Mouse (Mus musculus) megakaryocyte progenitor cell, adult 5-6 weeks (primary cell): Measurements from ENCODE around the gene Tagln. TPM values are rescaled to one million over a fixed set of nuclear protein-coding genes. Genes with fewer than 3 reads are reported as not detected.

Experiments used
- ATAC-seq: replicated peaks from 2 replicates; pipeline ENCODE4 v1.8.0; 2016; ENCODE audit warnings: mild to moderate bottlenecking, moderate TSS enrichment, inconsistent platforms; ENCODE audit not compliant: poor library complexity
- total RNA-seq, 2 experiments: library from RNA; stranded (forward) in 1 of 2; stranded (reverse) in 1 of 2; fragments of 157-497, 149-512 nt in 1 of 2; fragments of 200-1000 nt in 1 of 2; gene quantifications; 2 replicates each; pipeline versions ENCODE4 v1.2.3 to v1.2.4; 2015 to 2017

Gene Tagln
- total RNA-seq (2015) (0.10 TPM in 2 replicates), total RNA-seq (2017) (not detected in 2 replicates)

DNA sequence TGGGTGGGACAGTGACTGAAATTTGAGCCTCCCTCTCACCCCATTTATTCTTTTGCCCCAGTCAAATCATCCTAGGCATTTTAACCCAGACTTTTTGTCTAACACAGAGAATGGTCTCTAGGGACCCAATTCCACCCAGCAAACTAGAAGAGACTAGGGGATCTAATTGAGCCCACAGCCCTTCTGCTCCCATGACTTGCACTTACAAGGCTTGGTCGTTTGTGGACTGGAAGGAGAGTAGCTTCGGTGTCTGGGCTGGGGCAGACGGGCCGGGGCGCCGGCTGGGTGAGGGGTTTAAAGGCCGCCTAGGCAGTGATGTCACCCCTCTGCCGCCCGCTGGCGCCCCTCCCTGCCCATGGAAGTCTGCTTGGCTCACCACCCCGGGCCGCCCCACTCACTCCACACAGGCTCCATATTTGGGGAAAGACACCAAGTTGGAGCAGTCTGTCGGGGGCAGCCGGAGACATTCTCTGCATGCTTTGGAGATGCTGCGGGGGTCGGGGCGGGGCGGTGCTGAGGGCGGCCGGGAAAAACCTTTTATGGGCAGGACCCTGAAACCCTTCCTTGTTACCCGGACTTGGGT lies at the start of gene Tagln:
Gene Tagln (minus strand): TSS at position 431 of the 583 bp plus-strand sequence.
- ATAC-seq = no peak

DNA sequence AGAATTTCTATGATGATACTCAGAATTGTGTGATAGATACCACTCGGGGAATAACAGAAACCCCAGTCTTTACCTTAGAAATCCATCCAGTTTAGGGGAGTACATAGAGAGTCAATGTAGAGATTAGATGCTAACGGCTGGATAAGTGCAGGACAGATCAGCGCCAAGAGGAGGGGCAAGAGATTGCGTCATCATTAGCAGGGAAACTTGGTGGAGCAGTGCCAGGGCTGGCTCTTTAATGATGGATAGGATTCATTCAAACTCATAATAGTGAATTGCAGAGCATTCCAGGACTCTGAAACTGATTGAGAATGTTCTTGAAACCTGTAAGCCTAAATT lies 49.3 kb upstream of the Tagln start:
- peak; percentile 47 for ATAC-seq

DNA sequence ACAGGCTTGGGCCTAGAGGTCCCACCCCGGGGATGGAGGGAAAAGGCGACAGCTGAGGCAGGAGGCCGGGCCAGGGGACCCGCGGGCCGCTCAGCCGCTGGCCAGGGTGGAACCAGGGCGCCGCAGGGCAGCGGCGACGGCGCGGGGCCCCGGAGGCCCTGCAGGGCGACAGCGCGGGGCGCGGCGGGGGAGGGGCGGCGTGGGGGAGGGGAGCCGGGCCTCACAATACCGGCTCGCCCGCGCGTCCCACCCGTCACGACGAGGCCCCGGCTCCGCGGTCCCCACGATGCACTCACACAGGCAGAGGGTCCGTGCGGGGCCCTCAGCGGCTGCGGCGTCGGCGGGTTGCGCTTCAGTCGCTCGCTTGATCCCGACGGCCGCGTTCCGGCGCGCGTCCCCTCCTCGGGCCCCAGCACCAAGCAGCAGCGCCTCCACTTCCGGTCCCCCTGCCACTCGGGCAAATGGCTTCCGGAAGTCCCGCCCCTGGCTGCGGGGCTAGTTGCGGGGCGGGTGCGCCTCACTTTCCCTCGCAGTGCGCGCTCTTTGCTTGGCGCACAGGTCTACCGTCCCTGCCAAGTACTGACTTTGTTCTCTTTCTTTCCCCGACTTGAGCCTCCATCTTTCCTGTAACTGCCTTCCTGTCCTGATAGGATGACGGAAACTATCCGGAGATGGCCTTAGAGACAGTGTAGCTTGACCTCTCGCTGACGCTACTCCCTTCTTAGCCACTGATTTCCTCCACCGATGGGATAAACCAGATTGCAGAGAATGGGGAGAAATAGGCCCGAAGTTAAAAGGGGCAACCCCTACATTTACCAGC lies 48.8 kb upstream of the Tagln start:
- peak; percentile 85 for ATAC-seq

DNA sequence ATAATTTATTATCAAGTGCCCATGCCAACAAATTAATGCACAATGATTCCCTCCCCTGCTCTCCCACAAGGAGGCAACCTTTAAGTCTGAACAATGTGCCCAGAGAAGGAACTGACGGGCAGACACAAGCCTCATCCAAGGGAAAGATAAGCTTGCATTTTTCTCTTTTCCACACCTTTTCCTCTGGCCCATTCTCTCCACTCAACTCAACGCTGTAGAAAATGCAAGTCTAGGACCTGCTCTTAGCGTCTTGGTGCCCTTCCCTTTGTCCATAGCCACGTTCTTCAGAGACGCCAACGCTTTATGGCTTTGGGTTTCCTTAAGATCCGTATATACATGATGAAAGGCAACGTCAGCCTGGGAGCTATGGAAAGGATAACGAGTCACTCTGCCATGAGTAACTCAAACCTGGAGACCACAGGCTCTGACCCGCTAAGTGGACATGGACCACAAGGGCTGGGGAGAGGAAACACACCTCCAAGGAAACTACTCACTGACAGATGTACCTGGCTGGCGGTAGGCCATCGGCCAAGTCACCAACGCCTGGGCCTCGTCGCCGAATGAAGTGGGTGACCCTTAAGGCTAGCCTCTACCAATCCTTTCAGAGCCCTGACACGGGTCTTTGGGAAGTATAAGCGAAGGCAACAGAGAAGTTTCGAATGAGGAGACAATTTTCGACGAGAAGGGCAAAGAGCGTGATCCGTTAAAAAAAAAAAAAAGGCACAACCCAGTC lies 48.0 kb upstream of the Tagln start:
- ATAC-seq = peak; percentile 55

DNA sequence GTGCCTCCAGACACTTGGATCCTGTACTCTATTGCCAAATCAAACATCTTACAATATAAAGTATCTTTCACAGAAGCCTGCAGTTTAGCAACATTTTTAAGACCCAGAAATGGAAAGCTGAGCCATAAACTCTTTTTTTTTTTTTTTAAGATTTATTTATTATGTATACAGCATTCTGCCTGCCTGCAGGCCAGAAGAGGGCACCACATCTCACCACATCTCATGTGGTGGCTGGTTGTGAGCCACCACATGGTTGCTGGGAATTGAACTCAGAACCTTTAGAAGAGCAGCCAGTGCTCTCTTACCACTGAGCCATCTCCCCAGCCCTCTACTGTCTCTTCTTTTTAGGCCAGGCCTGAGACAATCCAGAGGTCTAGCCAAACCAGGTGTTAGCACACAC lies 45.5 kb upstream of the Tagln start:
- ATAC-seq = no peak

DNA sequence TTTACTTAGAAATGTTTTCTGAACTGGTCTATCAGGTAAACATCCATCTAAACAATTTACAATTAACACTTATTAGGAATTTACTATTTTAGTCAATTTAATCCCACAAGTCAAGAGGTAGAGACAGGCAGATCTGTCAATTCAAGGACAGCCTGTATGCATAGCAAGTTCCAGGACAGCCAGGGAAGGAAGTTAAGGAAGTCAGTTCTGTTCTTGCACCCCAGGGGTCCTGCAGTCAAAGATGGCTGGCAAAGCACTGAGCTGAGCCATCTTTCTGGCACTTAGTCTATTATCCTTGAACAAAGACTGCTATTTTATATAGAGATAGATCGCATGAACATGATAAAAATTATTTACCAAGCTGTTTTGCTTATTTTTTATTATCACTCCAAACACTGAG lies 44.8 kb upstream of the Tagln start:
- no peak for ATAC-seq

DNA sequence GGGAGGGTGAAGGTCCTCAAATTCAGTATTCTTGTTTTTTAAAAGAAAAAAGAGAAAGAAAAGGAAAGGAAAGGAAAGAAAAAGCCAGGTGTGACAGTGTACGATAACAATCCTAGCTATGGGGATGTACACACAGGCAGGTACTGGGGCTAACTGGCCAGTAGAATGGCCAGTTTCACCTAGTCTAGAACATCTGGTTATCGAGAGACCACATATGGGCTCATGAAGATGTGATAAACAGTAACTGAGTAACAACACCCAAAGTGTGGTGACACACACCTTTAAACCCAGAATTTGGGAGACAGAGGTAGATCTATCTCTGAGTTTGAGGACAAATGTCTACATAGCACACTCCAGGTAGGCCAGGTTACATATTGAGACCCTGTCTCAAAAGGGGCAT lies 43.9 kb upstream of the Tagln start:
- no peak for ATAC-seq

DNA sequence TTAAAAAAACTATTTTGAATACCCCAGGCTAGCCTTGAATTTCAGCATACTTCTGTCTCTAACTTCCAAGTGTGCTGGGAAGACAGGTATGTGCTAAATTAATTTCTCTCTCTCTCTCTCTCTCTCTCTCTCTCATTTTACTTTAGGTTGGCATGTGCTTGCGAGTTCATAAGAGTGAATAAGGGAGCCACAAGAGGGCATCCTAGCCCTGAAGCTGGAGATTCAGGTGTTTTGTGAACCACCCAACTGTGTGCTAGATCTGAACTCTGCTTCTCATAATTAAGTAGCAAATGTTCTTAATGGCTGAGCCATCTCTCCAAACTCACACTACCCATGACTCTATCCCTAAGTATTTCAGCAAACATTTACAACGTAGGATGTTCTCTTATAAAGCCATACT lies 41.0 kb upstream of the Tagln start:
- ATAC-seq = 0 out of 2 replicates have a peak, but pooled peaks have one; percentile 31

DNA sequence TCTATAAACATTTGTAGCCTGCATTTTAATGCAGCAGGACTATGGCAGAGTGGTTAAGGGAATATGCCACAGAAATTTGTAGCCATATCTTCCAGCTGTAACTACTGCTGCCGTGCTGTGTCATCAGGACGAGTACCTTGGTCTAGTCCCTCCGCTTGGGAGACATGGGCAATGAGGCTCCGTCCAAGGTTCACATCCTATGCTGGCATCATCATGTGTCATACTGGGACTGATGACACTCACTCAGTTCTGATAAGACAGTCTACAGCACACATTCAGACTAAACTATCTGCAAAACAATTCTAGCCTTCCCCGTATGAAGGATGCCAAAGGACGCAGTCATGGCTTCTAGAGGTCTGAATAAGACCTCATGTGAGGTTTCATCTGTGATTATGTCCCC lies 27.7 kb upstream of the Tagln start:
- no peak for ATAC-seq

DNA sequence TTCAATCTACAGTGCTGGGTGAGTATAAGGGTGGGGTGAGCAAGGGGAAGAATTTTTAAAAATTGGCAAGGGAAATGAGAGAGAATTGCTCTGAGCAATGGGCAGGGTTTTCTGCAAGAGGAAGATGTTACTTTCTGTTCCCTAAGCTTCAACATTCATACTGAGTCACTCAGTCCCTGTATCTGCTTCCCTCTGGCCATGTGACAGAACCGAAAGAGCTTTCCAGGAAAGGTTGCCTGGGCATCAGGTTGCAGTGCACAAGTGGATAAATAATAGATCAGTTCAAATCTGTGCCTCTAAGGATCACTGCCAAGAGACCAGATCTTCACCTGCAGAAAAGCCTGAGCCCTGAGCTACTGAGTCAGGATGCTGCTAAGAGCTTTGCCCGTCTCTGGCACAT lies 26.0 kb upstream of the Tagln start:
- ATAC-seq = peak; percentile 70

DNA sequence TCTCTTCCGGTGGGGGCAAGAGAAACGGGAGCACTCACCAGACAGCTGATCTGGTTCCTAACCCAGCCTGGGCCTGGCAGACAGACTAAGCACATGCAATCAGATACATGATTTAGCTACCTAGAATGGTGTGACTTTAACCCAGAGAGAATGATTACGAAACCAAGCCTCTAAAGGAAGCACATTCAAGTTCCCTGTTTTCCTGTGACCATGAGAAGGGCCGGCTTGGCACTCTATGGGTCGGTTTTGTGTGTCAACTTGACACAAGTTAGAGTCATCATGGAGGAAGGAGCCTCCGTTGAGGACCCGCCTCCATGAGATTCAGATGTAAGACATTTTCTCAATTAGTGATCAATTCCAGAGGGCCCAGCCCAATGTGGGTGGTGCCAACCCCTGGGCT lies 23.8 kb upstream of the Tagln start:
- peak; percentile 64 for ATAC-seq

DNA sequence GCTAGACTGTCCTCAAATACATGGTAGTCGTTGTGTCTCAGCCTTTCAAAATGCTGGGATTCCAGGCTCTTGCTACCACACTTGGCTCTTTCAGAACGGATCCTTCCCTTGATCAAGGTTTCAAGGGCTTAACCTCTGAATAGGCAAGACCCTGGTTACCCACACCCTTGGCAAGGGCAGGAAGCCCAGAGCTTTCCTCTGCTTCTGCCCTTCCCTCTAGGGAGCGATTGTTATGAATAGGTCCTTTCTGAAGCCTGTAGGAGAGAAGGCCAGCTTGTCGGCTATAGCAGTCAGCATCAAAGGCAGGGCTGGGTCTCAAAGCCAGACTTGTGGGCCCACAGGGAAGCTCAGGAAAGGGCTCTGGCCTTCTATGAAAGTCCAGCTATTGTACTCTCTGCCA lies 23.0 kb upstream of the Tagln start:
- ATAC-seq = no peak

DNA sequence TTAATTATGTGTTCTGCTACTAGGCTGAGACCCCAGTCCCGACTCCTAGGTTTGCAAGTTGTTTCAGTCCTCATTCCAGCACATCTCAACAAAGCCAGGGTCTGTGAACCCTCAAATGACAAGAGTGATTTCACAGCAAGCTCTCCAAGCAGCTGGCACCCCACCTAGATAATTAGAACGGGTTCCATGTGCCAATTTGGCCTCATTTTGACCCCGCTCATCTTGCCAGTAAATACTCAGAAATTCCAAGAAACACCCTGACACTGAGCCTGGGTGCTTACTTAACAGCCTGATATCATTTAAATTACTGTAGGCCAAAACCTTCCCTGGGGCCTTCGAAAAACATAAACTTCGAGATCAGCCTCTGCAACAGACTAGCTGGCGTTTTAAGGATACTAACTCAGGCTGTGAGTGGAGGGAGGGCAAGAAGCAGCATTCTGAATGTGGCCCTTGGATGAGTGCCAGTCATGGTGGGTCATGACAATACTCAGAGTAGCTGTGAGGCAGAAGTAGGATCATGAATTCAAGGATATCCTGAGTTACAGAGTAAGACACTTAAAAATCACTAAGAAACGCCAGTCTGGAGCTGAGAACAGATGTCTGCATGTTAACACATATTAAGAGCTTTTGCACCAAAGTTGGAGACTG lies 22.3 kb upstream of the Tagln start:
- ATAC-seq = no peak

DNA sequence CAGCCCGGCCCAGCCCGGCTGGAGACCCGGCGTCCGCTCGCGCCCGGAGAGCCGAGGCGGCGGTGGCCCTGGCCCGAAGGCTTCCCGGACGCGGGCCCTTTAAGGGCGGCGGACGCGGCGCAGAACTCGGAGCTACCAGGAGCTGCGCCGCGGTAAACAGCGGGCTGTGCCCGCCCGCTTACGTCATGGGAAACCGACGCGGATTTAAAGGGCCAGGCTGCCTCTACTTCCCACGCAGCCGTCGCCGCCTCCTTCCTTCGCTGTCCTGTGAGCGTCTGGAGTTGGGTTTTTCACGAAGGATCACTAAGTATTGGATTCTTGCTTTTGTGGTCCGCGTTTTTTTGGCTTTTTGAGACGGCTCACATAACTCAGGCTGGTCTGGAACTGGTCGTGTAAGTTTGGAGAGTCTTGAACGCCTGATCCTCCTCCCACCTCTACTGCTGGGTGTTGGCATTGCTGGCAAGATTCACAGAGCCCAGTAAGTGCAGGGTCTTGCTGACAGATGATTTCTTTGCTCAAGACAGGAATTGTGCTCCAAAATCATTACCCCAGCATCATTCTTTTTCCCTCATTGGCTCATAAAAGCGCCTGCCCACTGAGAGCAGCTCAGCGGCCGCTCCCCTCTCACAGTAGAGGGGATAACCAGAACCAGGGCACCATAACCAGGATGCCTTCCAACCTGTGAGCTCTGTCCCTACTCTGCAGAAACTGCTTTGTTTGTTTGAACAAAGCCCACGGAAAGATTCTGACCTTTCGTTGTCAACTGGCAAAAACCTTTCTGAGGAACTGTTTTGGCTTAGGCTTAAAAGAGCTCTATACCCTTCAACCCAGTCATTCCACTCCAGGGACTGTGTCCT lies 19.5 kb upstream of the Tagln start, which contains the start of gene Sidt2:
Gene Sidt2 (minus strand): TSS at position 152 of the 857 bp plus-strand sequence.
- peak; percentile 69 for ATAC-seq

DNA sequence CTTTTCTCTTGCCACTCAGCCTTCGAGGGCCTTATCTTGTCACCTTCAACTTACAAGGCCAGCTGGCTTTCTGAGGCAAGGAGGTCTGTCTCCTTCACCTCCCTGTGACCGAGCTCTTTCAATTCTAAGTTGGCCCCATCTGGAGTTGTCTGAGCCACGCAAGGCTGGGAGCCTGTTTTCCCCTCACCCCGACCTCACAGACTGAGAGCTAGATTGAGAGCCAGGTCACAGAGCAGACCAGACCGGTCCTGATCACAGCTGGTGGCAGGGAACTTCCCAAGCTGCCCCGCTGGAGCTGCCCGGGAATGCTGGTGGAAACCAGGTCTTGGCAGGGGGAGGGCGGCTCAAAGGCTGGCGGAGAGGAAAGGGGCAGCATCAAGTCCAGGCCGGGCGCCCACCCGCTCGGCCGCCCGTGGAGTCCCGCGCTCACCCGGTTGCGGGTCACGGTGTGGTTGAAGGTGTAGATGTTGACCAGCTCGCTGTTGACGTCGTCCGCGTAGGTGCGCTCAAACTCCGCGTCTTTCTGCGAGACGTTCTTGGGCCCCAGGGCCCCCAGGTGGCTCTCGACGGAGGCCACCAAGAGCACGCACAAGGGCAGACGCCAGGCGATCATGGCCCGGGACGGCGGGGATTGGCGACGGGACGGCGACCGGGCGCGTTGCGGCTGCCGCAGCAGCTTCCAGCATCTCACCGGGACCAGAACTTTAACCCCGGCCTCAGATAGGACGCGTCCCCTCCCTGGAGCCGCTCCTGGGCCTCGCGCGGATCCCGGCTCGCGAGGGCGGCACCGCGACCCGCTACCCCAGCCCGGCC lies 18.6 kb upstream of the Tagln start:
- peak; percentile 29 for ATAC-seq

DNA sequence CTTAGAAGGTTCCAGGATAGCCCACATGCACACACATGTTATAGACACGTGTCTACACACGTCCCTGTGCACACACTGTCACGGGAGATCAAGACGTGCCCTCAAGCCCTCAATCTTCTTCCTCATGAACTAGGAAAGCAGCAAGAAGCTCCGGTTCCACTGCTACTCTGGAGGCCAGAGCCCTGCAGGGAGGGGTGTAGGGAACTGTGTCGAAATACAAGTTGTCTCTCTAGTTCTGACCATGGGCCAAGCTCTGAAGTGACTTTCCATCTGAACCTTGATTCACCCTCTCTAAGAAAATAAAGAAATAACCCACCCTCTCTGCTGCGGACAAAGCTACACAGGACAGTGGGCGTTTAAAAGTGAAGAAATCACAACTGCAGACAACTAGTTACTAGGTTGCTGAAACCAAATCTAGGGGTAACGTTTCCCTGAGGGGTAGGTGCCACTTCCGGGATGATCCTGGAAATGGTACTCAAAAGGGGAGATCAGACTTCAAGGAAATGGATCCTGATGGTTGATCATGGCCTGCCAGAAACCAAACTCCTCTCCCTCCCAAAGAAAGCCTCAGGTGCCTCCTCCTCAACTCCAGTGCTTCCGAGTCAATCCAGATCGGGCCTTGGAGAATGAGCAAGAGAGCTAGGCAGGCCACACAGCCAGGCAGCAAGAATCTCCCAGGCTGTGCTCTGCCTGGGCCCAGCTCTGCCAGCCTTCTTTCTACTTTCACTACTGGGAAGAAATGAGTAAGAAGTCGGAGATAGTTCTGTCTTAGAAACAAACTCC lies 17.8 kb upstream of the Tagln start:
- peak; percentile 3 for ATAC-seq

DNA sequence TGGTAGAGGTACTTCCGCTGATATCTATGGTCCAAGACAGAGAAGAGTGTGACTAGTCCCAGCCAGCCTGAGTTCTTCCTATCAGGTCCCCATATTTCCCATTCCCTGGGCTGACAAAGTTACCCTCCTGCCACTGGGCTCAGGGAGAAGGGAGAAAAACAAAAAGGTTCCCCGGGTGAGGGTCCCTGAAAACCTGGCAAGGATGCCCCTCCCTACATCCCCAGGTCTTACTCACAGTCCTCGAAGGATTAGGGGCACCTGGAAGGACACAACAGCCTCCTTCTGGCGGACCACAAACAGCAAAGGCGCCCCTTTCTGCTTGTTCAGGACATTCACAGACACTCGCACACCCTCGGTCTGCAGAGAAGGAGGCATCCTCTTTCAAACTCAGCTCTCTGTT lies 17.0 kb upstream of the Tagln start:
- no peak for ATAC-seq

DNA sequence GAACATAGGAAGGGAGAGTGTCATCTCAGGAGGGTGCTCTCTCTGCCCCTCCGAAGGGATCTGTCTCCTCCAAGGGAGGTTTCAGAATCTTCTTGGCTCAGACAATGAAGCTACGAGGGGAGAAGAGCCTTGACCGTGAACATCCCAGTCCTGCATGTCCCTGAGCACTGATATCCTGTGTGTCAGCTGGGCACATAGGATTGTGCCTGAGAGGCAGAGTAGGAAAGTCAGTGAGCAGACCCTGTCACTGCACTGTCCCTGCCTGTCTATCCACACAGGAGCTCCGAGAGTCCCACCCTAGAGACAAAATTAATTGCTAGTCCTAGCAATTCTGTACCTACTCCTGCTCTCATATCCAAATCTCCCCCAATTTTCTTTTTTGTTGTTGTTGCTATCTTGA lies 16.2 kb upstream of the Tagln start:
- no peak for ATAC-seq

DNA sequence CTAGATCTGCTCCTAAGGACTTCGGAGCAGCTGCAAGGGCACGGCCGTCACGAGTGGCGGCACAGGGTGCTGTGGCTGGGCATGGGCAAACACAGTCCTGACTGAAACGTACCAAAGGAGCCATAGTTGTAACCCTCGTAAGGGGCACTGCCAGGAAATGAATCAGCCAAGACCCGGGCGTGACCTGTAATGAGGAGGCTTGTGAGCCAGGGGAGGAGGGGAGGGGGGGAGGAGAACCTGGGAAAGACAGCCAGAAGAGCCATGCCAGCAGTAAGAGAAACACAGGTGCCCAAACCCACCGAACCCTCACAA lies 11.0 kb upstream of the Tagln start:
- no peak for ATAC-seq
